ENCODE assay signal across 9 mouse cellular contexts in genomic region chr17:69105799-69106401, GRCm38 (mm10). TPM values are rescaled to one million over a fixed set of nuclear protein-coding genes. Genes with fewer than 3 reads are reported as not detected.
DNase-seq lines count a peak whose midpoint lies in the region; ATAC-seq and TF ChIP-seq lines count a peak whose summit lies in the region.
"Had no signal": no experiment of that assay in that cellular context is flagged by ENCODE, and none has a peak within 500 bp of the region (broad histone marks: within the 10 kb centered on the region; RNA-seq: fewer than 3 reads in every experiment).

No protein-coding gene starts in this region.

- intact Hi-C loops in heart, postnatal 36 days (cut with DNase I): loop anchor here (2.0 to 10.0 kb wide), 3 partner anchors 221 to 1241 kb away; no protein-coding TSS in a partner anchor
- intact Hi-C loops in left cerebral cortex, postnatal 14 days (cut with DNase I): loop anchor here (2.0 to 10.0 kb wide), 2 partner anchors 223 to 1241 kb away; no protein-coding TSS in a partner anchor

- peak; percentile 72 for DNase-seq in hindbrain, embryonic 11.5 days (ENCODE audit: low spot score)
- DNase-seq in Patski (ENCODE audit: low read depth, low spot score): no peak
- DNase-seq in embryo, embryonic 10.5 days (ENCODE audit: low spot score): peak; percentile 78
- DNase-seq in heart, postnatal 36 days: peak; percentile 36 to 40
- peak; percentile 80 for DNase-seq in left cerebral cortex, postnatal 14 days (ENCODE audit: low spot score in 2 of 2)
- no peak for DNase-seq in spleen, postnatal 36 days (ENCODE audit: low spot score in 2 of 2)

- no peaks in the 10 kb centered on the region for H3K9me3 ChIP-seq in hindbrain, embryonic 11.5 days (ENCODE audit: control insufficient read depth, low read length)
- H3K9me3 ChIP-seq in hindbrain, embryonic 12.5 days (replicated peaks): no peaks in the 10 kb centered on the region
- no peaks in the 10 kb centered on the region for H3K9me3 ChIP-seq in midbrain, embryonic 15.5 days
- H3K9me3 ChIP-seq: limb, embryonic 13.5 days had no signal

- H3K4me1 ChIP-seq in hindbrain, embryonic 11.5 days (replicated peaks; ENCODE audit: control insufficient read depth, insufficient read depth, low read length): no peaks in the 10 kb centered on the region
- no peaks in the 10 kb centered on the region for H3K4me1 ChIP-seq in hindbrain, embryonic 12.5 days
- H3K4me1 ChIP-seq in midbrain, embryonic 15.5 days: no peaks in the 10 kb centered on the region
- H3K4me1 ChIP-seq: limb, embryonic 13.5 days had no signal

- H3K4me3 ChIP-seq in hindbrain, embryonic 11.5 days (ENCODE audit: low read depth, low read length): no peak overlapping the region
- H3K4me3 ChIP-seq in hindbrain, embryonic 12.5 days: no peak overlapping the region
- H3K4me3 ChIP-seq in midbrain, embryonic 15.5 days: no peak overlapping the region
- H3K4me3 ChIP-seq: limb, embryonic 13.5 days had no signal

- no peak overlapping the region for H3K27ac ChIP-seq in hindbrain, embryonic 11.5 days (ENCODE audit: low read depth, low read length)
- no peak overlapping the region for H3K27ac ChIP-seq in hindbrain, embryonic 12.5 days
- no peak overlapping the region for H3K27ac ChIP-seq in midbrain, embryonic 15.5 days
- H3K27ac ChIP-seq: limb, embryonic 13.5 days had no signal

- H3K4me2 ChIP-seq in hindbrain, embryonic 11.5 days (replicated peaks; ENCODE audit: low read depth, low read length): no peak overlapping the region
- no peak overlapping the region for H3K4me2 ChIP-seq in hindbrain, embryonic 12.5 days (replicated peaks)
- no peak overlapping the region for H3K4me2 ChIP-seq in midbrain, embryonic 15.5 days
- H3K4me2 ChIP-seq: limb, embryonic 13.5 days had no signal

- in situ Hi-C loops in Patski (cut with MboI; ENCODE audit: low pct_unique_long_range_greater_than_20kb): loop anchor here (10.0 kb wide), 2 partner anchors 921 to 1231 kb away; no protein-coding TSS in a partner anchor

- 43% methylated on average over 5 of the region's 5 CpGs for WGBS in hindbrain, embryonic 11.5 days
- 44% methylated on average over 5 of the region's 5 CpGs for WGBS in hindbrain, embryonic 12.5 days
- WGBS in midbrain, embryonic 15.5 days: 32% methylated on average over 5 of the region's 5 CpGs

- no peaks in the 10 kb centered on the region for H3K36me3 ChIP-seq in hindbrain, embryonic 11.5 days (ENCODE audit: control insufficient read depth, insufficient read depth, low read length)
- H3K36me3 ChIP-seq in hindbrain, embryonic 12.5 days: no peaks in the 10 kb centered on the region
- H3K36me3 ChIP-seq in midbrain, embryonic 15.5 days (replicated peaks): no peaks in the 10 kb centered on the region
- H3K36me3 ChIP-seq: limb, embryonic 13.5 days had no signal

- peak; percentile 54 for TF ChIP-seq CTCF in Patski (IDR thresholded peaks at IDR 0.05)

- H3K27me3 ChIP-seq in hindbrain, embryonic 11.5 days (ENCODE audit: control insufficient read depth, insufficient read depth, low read length): no peaks in the 10 kb centered on the region
- H3K27me3 ChIP-seq in hindbrain, embryonic 12.5 days: no peaks in the 10 kb centered on the region
- H3K27me3 ChIP-seq in Patski: peaks cover 1% of the 10 kb centered on the region
- no peaks in the 10 kb centered on the region; the same call in 1 of the 2 replicates for H3K27me3 ChIP-seq in midbrain, embryonic 15.5 days (replicated peaks)
- H3K27me3 ChIP-seq: limb, embryonic 13.5 days had no signal

- H3K9ac ChIP-seq in hindbrain, embryonic 11.5 days (ENCODE audit: low read depth, low read length): no peak overlapping the region
- H3K9ac ChIP-seq in hindbrain, embryonic 12.5 days: no peak overlapping the region
- H3K9ac ChIP-seq in midbrain, embryonic 15.5 days: no peak overlapping the region
- H3K9ac ChIP-seq: limb, embryonic 13.5 days had no signal

- POLR2A ChIA-PET in Patski (lab: Charles Lee): no interaction called here

- CTCF ChIA-PET in Patski (lab: Charles Lee): interaction anchor here (0.9 to 1.7 kb wide), 7 partner anchors 14 to 226 kb away, joined by 3 to 4 read pairs (median 4); no protein-coding TSS in a partner anchor

- ATAC-seq in hindbrain, embryonic 11.5 days (ENCODE audit: low FRiP score): 0 out of 2 replicates have a peak, but pooled peaks have one; percentile 43
- no peak for ATAC-seq in hindbrain, embryonic 12.5 days (ENCODE audit: low FRiP score)
- no peak for ATAC-seq in Patski
- peak; percentile 48; the same call in 1 of the 2 replicates for ATAC-seq in midbrain, embryonic 15.5 days (replicated peaks)

RNA-seq across cellular contexts. Expression of gene Epb41l3, which starts 30.4 kb away (rescaled TPM):
- 85.5 and 92.9 TPM in 2 replicates for polyA plus RNA-seq in hindbrain, embryonic 11.5 days (2014; fragmentation: Nextera tagmentation; extraction: Ambion mirVana)
- polyA plus RNA-seq in hindbrain, embryonic 12.5 days (2016; fragmentation: Nextera tagmentation; extraction: Ambion mirVana): 104 and 118 TPM in 2 replicates
- 7.2 TPM for polyA plus RNA-seq in Patski (2021)
- 10 to 100 TPM; 13.2 to 15.6 TPM for total RNA-seq in heart, postnatal 36 days (2021)
- 100 to 1,000 TPM; 183 to 191 TPM for total RNA-seq in left cerebral cortex, postnatal 14 days (2021)
- polyA plus RNA-seq in midbrain, embryonic 15.5 days (2015; fragmentation: Nextera tagmentation; extraction: Ambion mirVana): 64.0 and 71.0 TPM in 2 replicates

Comparison
In these comparisons a context has a peak if more than half of its experiments do, and no peak if none do; other contexts are left out.
1. ATAC-seq: peak in hindbrain, embryonic 11.5 days (single experiment) and midbrain, embryonic 15.5 days (single experiment); none in hindbrain, embryonic 12.5 days (single experiment) and Patski (single experiment).
2. DNase-seq: peak in hindbrain, embryonic 11.5 days (single experiment), embryo, embryonic 10.5 days (single experiment), heart, postnatal 36 days (2 of 2) and left cerebral cortex, postnatal 14 days (2 of 2); none in Patski (single experiment) and spleen, postnatal 36 days (0 of 2).